Mouse (Mus musculus) forebrain, embryonic 10.5 days (tissue): Measurements from ENCODE around the gene Tk1. TPM values are rescaled to one million over a fixed set of nuclear protein-coding genes. Genes with fewer than 3 reads are reported as not detected.

ENCODE experiments used
- DNase-seq: peaks from one replicate; pipeline ENCODE4 v3.0.0-alpha.2; 2017; ENCODE audit warnings: low spot score; ENCODE audit errors: extremely low spot score
- H3K27ac ChIP-seq: fragments of 300-500 bp; sonication (generic); 2 replicates; pipeline ENCODE4 v1.5.1; 2016; ENCODE audit warnings: mild to moderate bottlenecking
- H3K27me3 ChIP-seq: fragments of 300-500 bp; sonication (generic); 2 replicates; pipeline ENCODE4 v1.6.1; 2016; ENCODE audit warnings: mild to moderate bottlenecking; ENCODE audit not compliant: poor library complexity, severe bottlenecking
- H3K36me3 ChIP-seq: fragments of 300-500 bp; sonication (generic); replicated peaks from 2 replicates; pipeline ENCODE4 v1.6.1; 2016; ENCODE audit warnings: mild to moderate bottlenecking, moderate library complexity
- H3K4me1 ChIP-seq: fragments of 300-500 bp; sonication (generic); 2 replicates; pipeline ENCODE4 v1.6.1; 2016
- H3K4me3 ChIP-seq: fragments of 300-500 bp; sonication (generic); 2 replicates; pipeline ENCODE4 v1.5.1; 2016; ENCODE audit warnings: mild to moderate bottlenecking, moderate library complexity
- H3K9me3 ChIP-seq: fragments of 300-500 bp; sonication (generic); 2 replicates; pipeline ENCODE4 v1.6.1; 2016; ENCODE audit warnings: mild to moderate bottlenecking, moderate library complexity
- WGBS: fragments of 180-500 bp; shearing (Covaris S2); methylation state at CpG from one replicate; pipeline ENCODE4 v1.1.7; 2016; 5-methylcytosine and 5-hydroxymethylcytosine counted together
- polyA plus RNA-seq: library from polyadenylated mRNA; unstranded; fragments of >200 nt; fragmentation: Nextera tagmentation; extraction: Ambion mirVana; gene quantifications from 2 replicates; pipeline ENCODE4 v1.2.1, GENCODE M21; 2016

Gene Tk1
- polyA plus RNA-seq, 1 experiment from 2014 or later: 178 TPM

DNA sequence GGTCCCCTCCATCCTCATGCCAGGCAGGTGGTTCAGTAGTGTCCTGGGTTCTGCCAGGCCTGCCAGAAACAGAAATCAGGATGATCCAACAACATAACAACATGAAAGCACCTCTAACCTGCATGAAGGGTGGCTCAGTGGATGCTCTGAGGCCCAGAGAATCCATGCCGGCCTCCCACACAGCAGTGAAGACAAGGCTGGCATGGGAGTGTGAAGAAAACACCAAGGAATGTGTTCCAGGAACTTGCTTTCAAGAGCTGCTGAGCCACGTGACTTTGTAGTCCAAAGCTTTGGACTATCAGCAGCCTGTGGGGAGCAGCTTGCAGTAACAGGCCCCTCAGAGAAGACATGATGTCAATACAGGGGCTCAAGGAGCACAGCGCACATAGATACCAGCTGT, 59.6 kb downstream of the Tk1 start:
- 88% methylated on average over 3 of the region's 3 CpGs for WGBS
- Histone ChIP-seq H3K27ac (no peak overlapping the region), H3K4me1 (peaks cover 13% of the 10 kb centered on the region), H3K36me3 (peaks cover 54% of the 10 kb centered on the region), H3K27me3 (no peaks in the 10 kb centered on the region), H3K9me3 (no peaks in the 10 kb centered on the region), H3K4me3 (no peak overlapping the region)
- DNase-seq: no peak

Other genes with a start within 250 kb of the Tk1 start
- 11.3 and 12.0 TPM in 2 replicates for gene Tnrc6c, start 171.8 kb downstream of the Tk1 start, polyA plus RNA-seq
- 1.4 and 1.5 TPM in 2 replicates for gene Tmc8, start 44.0 kb downstream of the Tk1 start, polyA plus RNA-seq
- 11.0 and 12.2 TPM in 2 replicates for gene Tmc6, start 43.9 kb downstream of the Tk1 start, polyA plus RNA-seq
- gene 6030468B19Rik, start 28.4 kb downstream of the Tk1 start, polyA plus RNA-seq: 1.8 and 3.2 TPM in 2 replicates
- 0.17 and 0.58 TPM in 2 replicates for gene Gm20708, start 16.4 kb downstream of the Tk1 start, polyA plus RNA-seq
- 36.9 and 38.0 TPM in 2 replicates for gene Syngr2, start 16.4 kb downstream of the Tk1 start, polyA plus RNA-seq
- gene Afmid, start 168 bp downstream of the Tk1 start, polyA plus RNA-seq: 4.0 and 4.8 TPM in 2 replicates
- gene Birc5, start 23.2 kb upstream of the Tk1 start, polyA plus RNA-seq: 412 and 424 TPM in 2 replicates
- not detected in 2 replicates for gene Tmem235, start 34.7 kb upstream of the Tk1 start, polyA plus RNA-seq
- 4.4 and 6.4 TPM in 2 replicates for gene Tha1, start 47.4 kb upstream of the Tk1 start, polyA plus RNA-seq
- 13.6 and 14.7 TPM in 2 replicates for gene Socs3, start 144.0 kb upstream of the Tk1 start, polyA plus RNA-seq
- gene Pgs1, start 160.2 kb upstream of the Tk1 start, polyA plus RNA-seq: 43.8 and 44.7 TPM in 2 replicates